Mouse (Mus musculus): ENCODE data around the gene Fgfbp1. TPM values are rescaled to one million over a fixed set of nuclear protein-coding genes. Genes with fewer than 3 reads are reported as not detected.

Gene Fgfbp1
- total RNA-seq, 2 experiments from 2014 or later = not detected

DNA sequence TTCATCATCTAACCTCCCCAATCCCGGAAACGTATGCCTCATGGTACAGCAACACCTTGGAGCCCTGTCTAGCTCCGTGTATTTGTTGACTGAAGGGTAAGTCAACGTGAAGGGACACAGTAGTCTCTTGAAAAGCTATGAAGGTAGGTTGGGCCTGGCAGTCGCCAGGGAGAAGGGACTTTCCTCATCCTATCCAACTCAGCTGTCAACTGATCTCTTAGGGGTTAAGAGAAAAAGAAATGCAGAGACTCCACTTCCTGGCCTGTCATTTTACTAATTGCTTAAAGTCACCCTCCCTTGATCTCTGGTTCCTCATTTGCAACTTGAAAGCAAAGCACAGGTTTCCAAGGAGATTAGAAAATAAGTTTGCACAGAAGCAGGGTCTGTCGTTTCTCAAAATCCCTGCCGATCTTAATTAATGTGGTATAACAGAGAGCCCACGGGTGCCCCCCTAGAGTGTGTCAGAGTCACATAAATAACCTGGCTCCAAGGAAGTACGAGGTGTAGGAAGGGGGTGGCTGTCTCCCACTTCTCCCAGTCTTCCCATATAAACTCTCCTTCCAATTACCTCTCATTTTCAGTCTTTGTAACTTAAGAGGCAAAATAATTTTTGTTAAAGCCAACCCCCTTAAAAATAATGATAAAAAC lies 34.1 kb downstream of the Fgfbp1 start:
- intact Hi-C loops (cut with DNase I; ENCODE audit: low total_unique reads) = no loop called here
- no peak for DNase-seq

DNA sequence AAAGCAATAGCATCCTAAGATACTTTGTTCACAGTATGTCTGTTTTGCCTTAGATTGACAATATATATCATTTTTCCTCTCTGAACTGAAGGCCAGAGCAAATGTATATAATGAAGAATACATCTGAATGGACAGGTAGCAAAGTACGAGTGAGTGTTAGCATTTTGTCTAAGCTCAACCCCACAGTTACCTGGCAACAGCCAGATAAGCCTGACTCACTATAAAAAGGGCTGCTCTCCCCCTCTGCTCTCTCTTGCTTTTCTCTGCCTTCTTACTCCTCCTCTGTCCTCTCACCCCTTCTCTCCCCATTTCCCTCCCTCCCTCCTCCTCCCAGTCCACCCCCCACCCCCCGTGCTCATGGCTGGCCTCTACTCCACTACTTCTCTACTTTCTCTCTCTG lies 48.3 kb downstream of the Fgfbp1 start:
- DNase-seq = no peak
- intact Hi-C loops (cut with DNase I; ENCODE audit: low total_unique reads) = no loop called here

Other genes with a start within 250 kb of the Fgfbp1 start
- gene Bst1, start 162.9 kb downstream of the Fgfbp1 start, total RNA-seq (2021) = under 1 TPM; 0.12 to 0.16 TPM
- gene Fbxl5, start 160.1 kb downstream of the Fgfbp1 start, total RNA-seq (2021) = 10 to 100 TPM; 23.9 to 25.5 TPM
- 1 to 10 TPM; 5.6 to 6.2 TPM for gene Cd38, start 113.2 kb downstream of the Fgfbp1 start, total RNA-seq (2021)
- gene Gm7879, start 68.6 kb downstream of the Fgfbp1 start, total RNA-seq (2021) = 1 to 10 TPM; 5.1 to 5.2 TPM
- gene Prom1, start 120.3 kb upstream of the Fgfbp1 start, total RNA-seq (2021) = 10 to 100 TPM; 13.1 to 19.7 TPM
- gene Tapt1, start 244.8 kb upstream of the Fgfbp1 start, total RNA-seq (2021) = 10 to 100 TPM; 25.4 to 27.7 TPM